Mouse (Mus musculus) kidney, postnatal 10 days (tissue): ENCODE measurements at regions not wholly inside any gene's neighbourhood (a gene's known extent, or its start where the extent isn't known, plus 50 kb on each side); places are given as distances from the start of the nearest gene placed in this dataset.

Experiments used
- DNase-seq: peaks from one replicate; pipeline ENCODE4 v3.0.0; 2021; ENCODE audit warnings: mixed read lengths

DNA sequence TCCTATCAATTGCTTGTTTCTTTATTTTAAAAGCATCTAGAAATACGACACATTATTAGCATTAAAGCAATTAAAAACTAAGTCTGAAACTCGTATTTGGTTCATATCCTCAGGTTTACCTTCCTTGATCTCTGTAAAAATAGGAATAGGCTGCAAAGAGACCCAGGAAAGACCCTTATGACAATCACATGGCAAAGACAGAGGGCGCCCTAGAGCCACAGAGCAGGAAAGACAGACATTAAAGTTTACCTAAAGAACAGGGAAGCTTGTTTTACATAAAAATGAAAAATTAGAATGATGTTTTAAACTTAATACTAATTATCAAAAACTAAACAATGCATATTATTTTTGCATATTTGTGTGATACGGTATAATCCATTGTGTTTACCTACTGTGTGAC is 153.2 kb downstream of the Usp25 start:
- peak; percentile 62 for DNase-seq

DNA sequence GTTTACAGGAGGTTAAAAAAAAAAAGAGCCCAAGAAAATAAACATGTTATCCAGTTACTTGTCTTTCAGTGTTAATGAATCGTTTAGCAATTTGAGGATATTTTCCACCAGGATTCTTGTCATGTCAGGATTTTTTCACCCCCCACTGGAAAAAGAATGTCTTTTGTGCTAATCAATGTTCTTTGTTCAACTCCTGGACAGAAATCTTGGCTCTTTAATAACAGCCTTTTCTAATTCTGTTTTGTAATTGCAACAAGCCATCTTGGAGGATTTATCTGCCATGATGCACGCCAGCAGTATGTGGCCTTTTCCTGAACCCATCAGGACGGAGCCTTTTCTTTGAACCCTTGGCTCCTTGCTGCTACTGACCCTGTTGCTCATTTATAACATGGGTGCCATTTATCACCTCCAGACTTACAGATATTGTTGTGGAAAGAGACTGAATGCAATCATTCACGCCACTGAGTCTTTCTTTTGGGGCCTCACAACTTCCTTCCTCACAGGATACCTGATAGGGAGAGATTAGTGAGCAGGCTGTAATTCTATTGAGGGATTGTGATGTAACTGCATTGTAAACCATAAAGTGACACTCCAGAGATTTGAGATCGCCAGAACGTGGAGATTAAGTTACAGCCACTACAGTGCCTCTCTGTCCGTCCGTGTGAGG is 159.7 kb downstream of the Usp25 start:
- DNase-seq, result peak; percentile 30

- no peak for DNase-seq
Measured at GRCm38 (mm10) chr16:77174744-77175432, 161.4 kb downstream of the Usp25 start.

DNA sequence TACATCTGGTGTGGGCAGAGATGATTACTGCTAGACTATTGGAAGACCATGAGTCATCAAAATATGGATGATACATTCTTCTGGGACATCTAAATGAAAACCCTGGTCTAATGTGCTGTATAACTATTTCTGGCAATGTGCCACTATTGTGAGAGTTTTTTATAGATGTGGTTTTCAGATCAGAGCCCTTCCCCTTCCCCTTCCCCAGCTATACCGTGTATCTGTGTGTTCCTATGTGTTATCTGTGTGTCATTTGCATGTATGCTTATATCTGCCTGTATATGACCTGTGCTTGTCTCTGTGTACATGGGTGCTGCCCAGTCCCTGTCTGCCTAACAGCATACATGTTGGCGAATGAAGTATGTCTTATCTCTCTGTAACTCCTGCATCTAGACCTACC is 167.5 kb downstream of the Usp25 start:
- no peak for DNase-seq
